Mouse (Mus musculus): ENCODE data around the gene Iqch. TPM values are rescaled to one million over a fixed set of nuclear protein-coding genes. Genes with fewer than 3 reads are reported as not detected.

The Iqch gene
- polyA plus RNA-seq, 1 experiment = not detected

DNA sequence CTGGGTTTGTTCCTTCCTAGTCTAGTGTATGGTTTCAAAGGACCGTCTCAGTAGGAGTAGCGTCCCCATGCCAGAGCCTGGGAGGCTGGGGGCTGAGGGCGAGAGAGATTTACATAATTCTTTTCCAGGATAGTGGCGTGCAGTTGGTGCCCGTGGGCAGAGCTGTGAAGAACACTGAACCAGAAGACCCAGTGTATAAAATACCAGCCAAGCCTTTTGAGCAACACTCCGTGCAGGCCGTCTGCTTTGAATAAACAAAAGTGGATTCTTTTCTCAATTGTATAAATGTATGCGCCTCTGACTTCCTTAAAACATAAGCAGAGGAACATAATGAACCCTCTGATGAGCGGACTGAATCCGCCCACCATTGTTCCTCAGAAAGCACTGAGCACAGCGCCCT is 30.6 kb upstream of the Iqch start:
- Histone ChIP-seq H3K27ac (ENCODE audit: insufficient read depth, low read length) (0 out of 2 replicates have a peak overlapping the region, but pooled peaks have one; percentile 36), H3K9me3 (replicated peaks; ENCODE audit: control insufficient read depth, insufficient read depth, low read length, poor library complexity, severe bottlenecking) (no peaks in the 10 kb centered on the region), H3K4me1 (ENCODE audit: control insufficient read depth, insufficient read depth, low read length) (peaks cover 1% of the 10 kb centered on the region), H3K4me3 (ENCODE audit: low read depth, low read length) (no peak overlapping the region), H3K36me3 (ENCODE audit: control insufficient read depth, insufficient read depth, low read length, poor library complexity, severe bottlenecking) (peaks cover 7% of the 10 kb centered on the region; the same call in 1 of the 2 replicates), H3K27me3 (ENCODE audit: control insufficient read depth, insufficient read depth, low read length, poor library complexity, severe bottlenecking) (no peaks in the 10 kb centered on the region), H3K9ac (ENCODE audit: low read depth, poor library complexity, severe bottlenecking) (no peak overlapping the region)
- TF ChIP-seq POLR2A (IDR thresholded peaks at IDR 0.05; ENCODE audit: insufficient read depth, low read length) (no peak), EP300 (IDR thresholded peaks at IDR 0.05; ENCODE audit: insufficient read depth, low read depth, low read length) (no peak), CTCF (IDR thresholded peaks at IDR 0.05; ENCODE audit: low read depth, low read length) (no peak)

DNA sequence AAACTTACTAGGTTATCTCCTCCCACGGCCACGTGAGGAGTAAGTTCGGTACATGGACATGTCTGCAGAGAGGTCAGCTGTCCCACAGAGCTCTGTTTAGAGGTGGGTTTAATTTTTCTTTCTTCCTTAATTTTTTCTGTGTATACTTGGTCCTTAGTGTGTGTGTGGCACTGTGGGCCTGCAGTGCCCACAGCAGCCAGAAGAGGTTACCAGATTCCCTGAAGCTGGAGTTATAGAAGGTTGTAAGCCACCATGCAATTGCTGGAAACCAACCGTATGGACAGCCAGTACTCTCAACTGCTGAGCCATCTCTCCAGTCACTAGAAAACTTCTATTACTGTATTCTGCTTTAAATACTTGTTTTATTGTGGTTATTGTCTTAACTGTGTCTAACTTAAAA is 29.8 kb upstream of the Iqch start:
- H3K36me3 ChIP-seq (ENCODE audit: control insufficient read depth, insufficient read depth, low read length, poor library complexity, severe bottlenecking) = peaks cover 7% of the 10 kb centered on the region; the same call in 1 of the 2 replicates
- H3K27me3 ChIP-seq (ENCODE audit: control insufficient read depth, insufficient read depth, low read length, poor library complexity, severe bottlenecking) = no peaks in the 10 kb centered on the region
- no peaks in the 10 kb centered on the region for H3K9me3 ChIP-seq (replicated peaks; ENCODE audit: control insufficient read depth, insufficient read depth, low read length, poor library complexity, severe bottlenecking)
- no peak overlapping the region for H3K27ac ChIP-seq (ENCODE audit: insufficient read depth, low read length)
- TF ChIP-seq EP300 (IDR thresholded peaks at IDR 0.05; ENCODE audit: insufficient read depth, low read depth, low read length) (no peak), POLR2A (IDR thresholded peaks at IDR 0.05; ENCODE audit: insufficient read depth, low read length) (no peak), CTCF (IDR thresholded peaks at IDR 0.05; ENCODE audit: low read depth, low read length) (no peak)
- H3K9ac ChIP-seq (ENCODE audit: low read depth, poor library complexity, severe bottlenecking) = no peak overlapping the region
- H3K4me1 ChIP-seq (ENCODE audit: control insufficient read depth, insufficient read depth, low read length) = peaks cover 1% of the 10 kb centered on the region
- no peak overlapping the region for H3K4me3 ChIP-seq (ENCODE audit: low read depth, low read length)

DNA sequence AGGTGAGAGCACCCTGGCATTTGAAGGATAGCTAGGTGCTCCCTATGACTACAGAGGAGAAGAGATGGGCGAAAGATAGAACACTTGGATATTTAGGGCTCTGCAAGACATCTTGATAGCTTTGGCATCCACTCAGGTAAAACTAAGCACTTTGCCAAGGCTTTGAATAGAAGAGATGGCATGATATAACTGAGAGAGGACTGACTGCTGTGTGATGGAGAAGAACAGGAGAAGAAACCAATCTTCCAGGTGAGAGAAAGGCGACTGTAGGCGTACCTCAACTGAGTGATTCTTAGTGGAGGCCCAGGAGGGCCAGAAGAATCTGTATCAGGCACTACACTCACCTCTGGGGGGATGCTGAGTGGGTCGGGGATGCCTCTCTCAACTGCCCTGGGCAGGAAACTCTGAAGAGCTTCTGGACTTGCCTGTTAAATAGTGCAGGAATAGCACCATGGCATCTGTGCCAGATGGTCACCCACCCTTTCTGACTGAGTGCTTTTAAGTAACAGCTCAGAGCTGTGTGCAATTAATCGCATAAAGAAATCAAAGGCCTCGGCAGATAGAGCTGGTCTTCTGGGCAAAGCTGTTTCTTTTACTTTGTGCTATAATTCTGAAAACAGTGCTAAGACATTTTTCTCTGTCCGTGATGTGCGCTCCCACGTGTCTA is 22.9 kb upstream of the Iqch start:
- TF ChIP-seq CTCF (IDR thresholded peaks at IDR 0.05; ENCODE audit: low read depth, low read length) = no peak
- no peak for TF ChIP-seq EP300 (IDR thresholded peaks at IDR 0.05; ENCODE audit: insufficient read depth, low read depth, low read length)
- no peak for TF ChIP-seq POLR2A (IDR thresholded peaks at IDR 0.05; ENCODE audit: insufficient read depth, low read length)
- peaks cover 7% of the 10 kb centered on the region for H3K36me3 ChIP-seq (ENCODE audit: control insufficient read depth, insufficient read depth, low read length, poor library complexity, severe bottlenecking)

DNA sequence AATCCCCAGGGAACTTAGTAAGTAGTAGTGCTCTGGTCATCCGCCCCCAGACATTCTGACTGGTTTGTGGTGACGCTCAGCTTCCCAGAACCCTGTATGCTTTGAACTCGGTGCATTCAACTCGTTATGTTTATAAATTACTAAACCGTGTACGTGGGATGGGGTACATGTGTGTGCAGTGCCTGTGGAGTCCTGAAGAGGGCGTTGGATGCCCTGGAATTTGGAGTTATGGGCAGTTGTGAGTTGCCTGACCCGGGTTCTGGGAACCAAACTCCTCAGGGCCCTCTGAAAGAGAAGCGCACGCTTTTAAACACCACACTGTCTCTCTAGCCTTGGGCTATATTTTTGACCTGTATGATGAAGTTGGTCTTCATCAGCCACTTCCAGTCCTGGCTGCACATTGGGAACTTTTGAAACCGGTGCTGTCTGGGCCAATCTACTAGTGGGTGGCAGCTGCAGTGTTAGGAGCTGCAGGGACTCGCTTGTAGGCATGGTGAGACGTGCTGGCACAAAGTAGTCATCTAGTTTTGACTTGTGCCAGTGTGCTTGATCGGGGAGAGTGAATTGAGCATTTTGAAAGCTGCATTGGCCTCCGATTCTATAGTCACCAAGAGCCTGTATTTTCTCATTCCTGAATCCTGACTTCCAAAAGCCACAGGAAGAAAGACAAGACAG is 21.7 kb upstream of the Iqch start:
- Histone ChIP-seq H3K27me3 (ENCODE audit: control insufficient read depth, insufficient read depth, low read length, poor library complexity, severe bottlenecking) (no peaks in the 10 kb centered on the region), H3K4me3 (ENCODE audit: low read depth, low read length) (no peak overlapping the region), H3K36me3 (ENCODE audit: control insufficient read depth, insufficient read depth, low read length, poor library complexity, severe bottlenecking) (peaks cover 3% of the 10 kb centered on the region), H3K9me3 (replicated peaks; ENCODE audit: control insufficient read depth, insufficient read depth, low read length, poor library complexity, severe bottlenecking) (no peaks in the 10 kb centered on the region), H3K9ac (ENCODE audit: low read depth, poor library complexity, severe bottlenecking) (no peak overlapping the region), H3K27ac (ENCODE audit: insufficient read depth, low read length) (no peak overlapping the region), H3K4me1 (ENCODE audit: control insufficient read depth, insufficient read depth, low read length) (no peaks in the 10 kb centered on the region)
- TF ChIP-seq CTCF (IDR thresholded peaks at IDR 0.05; ENCODE audit: low read depth, low read length) (no peak), POLR2A (IDR thresholded peaks at IDR 0.05; ENCODE audit: insufficient read depth, low read length) (no peak)

More for the DNA sequence above, 22.9 kb upstream of the Iqch start:
- Histone ChIP-seq H3K27me3 (ENCODE audit: control insufficient read depth, insufficient read depth, low read length, poor library complexity, severe bottlenecking) (no peaks in the 10 kb centered on the region), H3K9me3 (replicated peaks; ENCODE audit: control insufficient read depth, insufficient read depth, low read length, poor library complexity, severe bottlenecking) (no peaks in the 10 kb centered on the region), H3K4me3 (ENCODE audit: low read depth, low read length) (no peak overlapping the region), H3K4me1 (ENCODE audit: control insufficient read depth, insufficient read depth, low read length) (no peaks in the 10 kb centered on the region), H3K27ac (ENCODE audit: insufficient read depth, low read length) (no peak overlapping the region), H3K9ac (ENCODE audit: low read depth, poor library complexity, severe bottlenecking) (no peak overlapping the region)

DNA sequence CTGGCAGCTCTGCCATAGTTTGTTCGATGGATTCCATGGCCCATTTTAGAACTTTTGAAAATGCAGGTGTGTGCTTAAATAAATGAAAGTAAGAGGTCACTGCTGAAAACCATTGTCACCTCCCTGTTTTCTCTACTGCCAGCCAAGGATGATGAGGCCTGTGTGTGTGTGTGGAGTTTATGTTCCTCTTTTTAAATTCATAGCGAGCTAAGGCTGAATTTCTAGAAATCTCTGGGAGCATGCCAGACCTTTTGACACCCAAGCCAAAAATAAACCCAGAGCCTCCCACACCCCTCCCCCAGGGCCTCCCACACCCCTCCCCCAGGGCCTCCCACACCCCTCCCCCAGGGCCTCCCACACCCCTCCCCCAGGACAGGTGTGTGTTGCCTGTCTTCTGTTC is 15.7 kb upstream of the Iqch start:
- Histone ChIP-seq H3K4me3 (ENCODE audit: low read depth, low read length) (no peak overlapping the region), H3K9me3 (replicated peaks; ENCODE audit: control insufficient read depth, insufficient read depth, low read length, poor library complexity, severe bottlenecking) (no peaks in the 10 kb centered on the region), H3K36me3 (ENCODE audit: control insufficient read depth, insufficient read depth, low read length, poor library complexity, severe bottlenecking) (peaks cover 11% of the 10 kb centered on the region), H3K4me1 (ENCODE audit: control insufficient read depth, insufficient read depth, low read length) (no peaks in the 10 kb centered on the region), H3K9ac (ENCODE audit: low read depth, poor library complexity, severe bottlenecking) (no peak overlapping the region), H3K27ac (ENCODE audit: insufficient read depth, low read length) (no peak overlapping the region), H3K27me3 (ENCODE audit: control insufficient read depth, insufficient read depth, low read length, poor library complexity, severe bottlenecking) (no peaks in the 10 kb centered on the region)
- no peak for TF ChIP-seq POLR2A (IDR thresholded peaks at IDR 0.05; ENCODE audit: insufficient read depth, low read length)
- no peak for TF ChIP-seq EP300 (IDR thresholded peaks at IDR 0.05; ENCODE audit: insufficient read depth, low read depth, low read length)
- no peak for TF ChIP-seq CTCF (IDR thresholded peaks at IDR 0.05; ENCODE audit: low read depth, low read length)
